Mouse (Mus musculus): Measurements from ENCODE around the gene Lrrc42. TPM values are rescaled to one million over a fixed set of nuclear protein-coding genes. Genes with fewer than 3 reads are reported as not detected.

Lrrc42 gene
- total RNA-seq, 2 experiments from 2014 or later: 31.7 to 33.4 TPM

GRCm38 (mm10) chr4:107285446-107286200 lies 32.3 kb upstream of the Lrrc42 start:
- TF ChIP-seq CTCF (conservative IDR thresholded peaks at IDR 0.05): no peak
- H3K4me3 ChIP-seq: no peak overlapping the region
- H3K27ac ChIP-seq: no peak overlapping the region
- no peak for DNase-seq (ENCODE audit: low spot score in 2 of 2)

DNA sequence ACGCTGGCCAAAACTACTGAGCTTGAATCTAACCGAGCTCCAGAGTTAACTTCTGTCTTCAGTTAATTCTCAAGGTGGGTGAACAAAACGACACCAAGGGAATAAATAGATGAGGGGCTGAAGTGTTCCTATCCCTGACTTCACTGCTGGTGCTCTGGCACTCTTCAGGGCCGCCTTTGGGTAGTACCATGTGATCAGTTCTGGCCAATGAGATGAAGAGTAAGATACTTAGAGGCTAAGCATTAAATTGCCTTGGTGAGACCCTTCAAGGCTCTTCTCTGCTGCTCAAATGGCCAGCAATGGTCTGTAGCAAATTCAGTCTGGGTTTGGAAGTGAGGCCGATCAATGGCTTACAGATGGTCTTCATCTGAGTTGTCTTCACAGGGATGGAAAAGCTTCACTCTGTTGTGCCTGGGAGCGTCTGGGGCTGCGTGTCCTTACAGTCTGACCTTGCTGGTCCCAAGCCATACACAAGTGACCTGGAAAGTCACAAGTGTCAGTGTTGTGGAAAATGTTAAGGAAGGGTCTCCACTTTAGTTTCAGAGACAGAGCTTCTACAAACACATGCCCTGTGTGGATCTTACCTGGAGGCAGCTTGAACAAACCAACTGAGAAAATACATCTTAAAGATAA lies 27.6 kb upstream of the Lrrc42 start:
- no peak overlapping the region for H3K27ac ChIP-seq
- no peak overlapping the region for H3K4me3 ChIP-seq
- no peak for DNase-seq (ENCODE audit: low spot score in 2 of 2)
- no peak for TF ChIP-seq CTCF (conservative IDR thresholded peaks at IDR 0.05)

- DNase-seq (ENCODE audit: low spot score in 2 of 2): no peak
- Histone ChIP-seq H3K27ac (peak overlapping the region; percentile 28; the same call in 1 of the 2 replicates), H3K4me3 (no peak overlapping the region)
- no peak for TF ChIP-seq CTCF (conservative IDR thresholded peaks at IDR 0.05)
Observed at GRCm38 (mm10) chr4:107278188-107278707, 24.9 kb upstream of the Lrrc42 start.

GRCm38 (mm10) chr4:107274511-107274910 lies 21.2 kb upstream of the Lrrc42 start:
- Histone ChIP-seq H3K27ac (peak overlapping the region; percentile 75; the same call in 1 of the 2 replicates), H3K4me3 (no peak overlapping the region)
- no peak for TF ChIP-seq CTCF (conservative IDR thresholded peaks at IDR 0.05)
- DNase-seq (ENCODE audit: low spot score in 2 of 2): no peak

DNA sequence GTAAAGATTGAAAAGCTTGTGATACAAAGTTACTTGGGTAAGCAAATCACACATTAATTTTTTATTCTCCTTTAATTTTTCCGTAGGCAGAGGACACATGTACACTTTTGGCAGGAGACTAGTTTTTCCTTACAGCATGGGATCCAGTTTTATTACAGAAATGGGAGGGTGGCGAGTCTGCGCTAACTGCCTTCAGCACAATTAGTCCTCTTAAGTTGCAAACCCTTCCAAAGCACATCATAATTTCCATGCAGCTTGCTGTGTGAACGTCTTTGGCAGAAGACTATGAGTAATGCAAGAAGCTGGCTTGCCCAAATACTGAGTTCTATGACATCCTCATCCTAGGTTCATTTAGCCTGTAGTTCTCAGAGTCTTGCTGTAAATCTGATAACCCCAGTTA lies 20.4 kb upstream of the Lrrc42 start:
- no peak for TF ChIP-seq CTCF (conservative IDR thresholded peaks at IDR 0.05)
- Histone ChIP-seq H3K4me3 (no peak overlapping the region), H3K27ac (peak overlapping the region; percentile 75; the same call in 1 of the 2 replicates)
- DNase-seq (ENCODE audit: low spot score in 2 of 2): peak in 1 of 2 experiments; percentile 37

GRCm38 (mm10) chr4:107260001-107260400 lies 6.7 kb upstream of the Lrrc42 start:
- Histone ChIP-seq H3K27ac (no peak overlapping the region), H3K4me3 (no peak overlapping the region)
- TF ChIP-seq CTCF (conservative IDR thresholded peaks at IDR 0.05): no peak
- DNase-seq (ENCODE audit: low spot score in 2 of 2): no peak

- no peak for DNase-seq (ENCODE audit: low spot score in 2 of 2)
- H3K4me3 ChIP-seq: peak overlapping the region; percentile 93
- TF ChIP-seq CTCF (conservative IDR thresholded peaks at IDR 0.05): no peak
- H3K27ac ChIP-seq: peak overlapping the region; percentile 91
Observed at GRCm38 (mm10) chr4:107254414-107254813, 1.1 kb upstream of the Lrrc42 start.

DNA sequence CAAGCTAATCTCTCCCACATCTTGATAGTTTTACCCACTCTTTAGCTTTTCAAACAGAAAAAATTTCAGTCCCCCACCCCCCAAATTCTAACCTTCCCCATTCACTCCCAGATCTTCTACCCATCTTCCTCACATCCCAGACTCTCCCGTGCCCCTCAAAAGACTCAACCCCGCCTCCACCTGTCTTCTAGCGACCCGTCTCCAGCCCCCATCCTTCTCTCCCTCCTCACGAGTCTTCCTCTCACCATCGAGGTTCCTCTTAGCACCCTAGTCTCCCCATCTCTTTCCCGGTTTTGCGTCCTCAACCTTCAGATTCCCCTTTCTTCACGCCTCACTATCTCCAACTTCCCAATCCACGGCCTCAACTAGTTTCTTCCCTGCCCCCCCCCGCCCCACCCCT lies 810 bp downstream of the Lrrc42 start:
- DNase-seq (ENCODE audit: low spot score in 2 of 2): no peak
- Histone ChIP-seq H3K27ac (peak overlapping the region; percentile 90), H3K4me3 (peak overlapping the region; percentile 93)
- TF ChIP-seq CTCF (conservative IDR thresholded peaks at IDR 0.05): no peak

DNA sequence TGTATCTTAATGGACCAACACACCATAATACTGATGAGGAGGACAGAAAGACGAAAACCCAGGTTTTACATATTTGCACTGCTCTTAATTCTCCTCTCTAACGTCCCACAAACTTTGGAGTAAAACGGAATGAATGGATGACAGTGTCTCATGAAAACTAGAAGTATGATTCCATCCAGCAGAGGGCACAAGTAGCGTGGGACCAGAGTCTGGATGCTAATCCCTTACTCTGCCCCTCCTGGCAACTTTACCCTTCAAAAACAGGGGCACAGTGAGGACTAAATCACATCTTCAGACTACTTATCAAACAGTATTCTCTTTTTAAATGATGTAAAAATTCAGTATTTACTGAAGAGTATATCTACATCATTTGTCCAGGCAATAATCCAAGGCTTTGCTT lies 2.8 kb downstream of the Lrrc42 start:
- DNase-seq (ENCODE audit: low spot score in 2 of 2): peak; percentile 51 to 58
- peak overlapping the region; percentile 66 for H3K27ac ChIP-seq
- TF ChIP-seq CTCF (conservative IDR thresholded peaks at IDR 0.05): peak; percentile 85
- H3K4me3 ChIP-seq: no peak overlapping the region

- TF ChIP-seq CTCF (conservative IDR thresholded peaks at IDR 0.05): no peak
- no peak for DNase-seq (ENCODE audit: low spot score in 2 of 2)
- peak overlapping the region; percentile 66 for H3K27ac ChIP-seq
- H3K4me3 ChIP-seq: no peak overlapping the region
Observed at GRCm38 (mm10) chr4:107249471-107249870, 3.9 kb downstream of the Lrrc42 start.

DNA sequence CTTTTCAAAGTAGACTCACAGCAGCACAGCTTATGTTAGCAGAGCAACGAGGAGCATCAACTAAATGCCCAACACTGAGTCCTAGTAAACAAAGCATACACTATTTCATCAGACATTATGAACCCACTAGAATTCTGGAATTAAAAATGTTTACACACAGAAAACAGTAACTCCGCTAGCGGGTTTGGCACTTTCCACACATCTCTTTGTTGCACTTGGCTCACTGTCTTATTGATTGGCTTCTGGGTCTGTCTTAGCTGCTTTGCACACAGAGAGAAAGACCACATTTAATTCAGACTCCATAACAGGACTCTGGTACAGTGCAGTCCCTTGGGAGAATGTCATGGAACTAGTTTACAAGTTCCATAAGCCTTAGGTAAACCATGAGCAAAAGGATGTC lies 5.3 kb downstream of the Lrrc42 start:
- H3K27ac ChIP-seq: peak overlapping the region; percentile 66
- TF ChIP-seq CTCF (conservative IDR thresholded peaks at IDR 0.05): no peak
- no peak overlapping the region for H3K4me3 ChIP-seq
- DNase-seq (ENCODE audit: low spot score in 2 of 2): no peak

- no peak for DNase-seq (ENCODE audit: low spot score in 2 of 2)
- H3K27ac ChIP-seq: peak overlapping the region; percentile 66
Observed at GRCm38 (mm10) chr4:107247110-107247509, 6.2 kb downstream of the Lrrc42 start.

DNA sequence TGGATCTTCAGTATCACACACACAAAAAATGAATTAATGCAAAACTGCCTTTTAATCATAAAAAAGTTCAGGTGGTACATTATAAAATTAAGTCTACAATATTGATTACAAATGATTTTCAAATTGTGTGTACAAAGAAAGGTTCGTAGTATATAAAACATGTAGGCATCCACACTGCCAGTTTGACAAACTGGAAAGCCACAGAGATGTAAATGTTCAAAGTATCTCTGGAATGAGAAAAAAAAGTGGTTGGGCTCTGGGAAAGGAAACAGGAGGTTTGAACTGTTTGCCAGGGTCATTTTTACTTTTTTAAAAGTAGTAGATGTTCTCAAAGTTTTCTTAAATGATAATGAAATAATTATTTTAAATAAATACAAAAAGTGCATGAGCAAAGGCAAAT lies 7.3 kb downstream of the Lrrc42 start:
- no peak for DNase-seq (ENCODE audit: low spot score in 2 of 2)
- H3K27ac ChIP-seq: no peak overlapping the region
- no peak overlapping the region for H3K4me3 ChIP-seq
- no peak for TF ChIP-seq CTCF (conservative IDR thresholded peaks at IDR 0.05)

More at GRCm38 (mm10) chr4:107247110-107247509, 6.2 kb downstream of the Lrrc42 start:
- no peak overlapping the region; the same call in 1 of the 2 replicates for H3K4me3 ChIP-seq
- no peak for TF ChIP-seq CTCF (conservative IDR thresholded peaks at IDR 0.05)

All from layer of hippocampus, adult 2 months (tissue).